Mouse (Mus musculus) T-helper 1 cell (primary cell): ENCODE data around the gene Slitrk4.

Experiments used
- in situ Hi-C: fragments of 300-600 bp; cut with MboI, MseI; formaldehyde crosslinking; loops from one replicate; pipeline ENCODE4 v1.15.1; 2025; ENCODE audit warnings: high pct_unique_total_duplicates

Gene Slitrk4

DNA sequence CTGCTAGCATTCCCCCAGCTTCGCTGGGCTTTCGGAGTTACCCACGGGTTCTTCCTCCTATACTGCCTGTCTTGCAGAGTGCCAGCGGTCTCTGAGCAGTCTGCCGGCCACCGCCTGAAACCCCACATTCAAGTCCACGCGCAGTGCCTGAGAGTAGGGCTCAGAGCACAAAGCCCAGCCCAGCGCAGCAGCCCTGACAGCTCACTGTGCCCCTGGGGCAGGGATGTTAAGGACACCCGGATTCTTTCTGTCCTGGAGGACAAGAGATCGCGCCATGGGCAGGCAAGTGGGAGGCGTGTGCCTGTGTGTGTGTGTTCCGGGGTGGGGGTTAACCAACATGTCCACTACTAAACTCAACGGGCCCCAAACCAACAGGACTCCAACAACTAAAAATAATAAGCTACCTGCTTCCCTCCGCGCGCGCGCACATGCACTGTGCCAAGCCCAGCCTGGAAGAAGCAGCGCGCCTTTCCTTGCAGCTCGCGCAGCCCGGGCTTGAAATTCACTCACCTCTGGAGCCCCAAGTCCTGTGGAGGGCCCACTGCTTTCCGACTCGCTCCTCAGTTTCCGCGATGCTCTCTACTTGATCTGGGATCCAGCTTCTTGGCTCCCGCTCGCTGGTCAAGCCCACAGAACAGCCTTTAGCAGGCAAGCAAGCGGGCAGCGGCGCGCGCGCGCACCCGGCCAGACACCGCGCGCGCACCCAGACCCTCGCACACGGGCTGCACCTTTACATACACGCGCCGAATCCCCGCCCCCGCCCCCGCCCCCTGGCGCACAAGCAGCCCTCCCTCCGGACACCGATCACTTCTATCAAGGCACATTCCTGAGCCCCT, at the start of gene Slitrk4:
Slitrk4 (minus strand) TSS at position 707 of the 836 bp plus-strand sequence.
- in situ Hi-C loops: no loop called here

DNA sequence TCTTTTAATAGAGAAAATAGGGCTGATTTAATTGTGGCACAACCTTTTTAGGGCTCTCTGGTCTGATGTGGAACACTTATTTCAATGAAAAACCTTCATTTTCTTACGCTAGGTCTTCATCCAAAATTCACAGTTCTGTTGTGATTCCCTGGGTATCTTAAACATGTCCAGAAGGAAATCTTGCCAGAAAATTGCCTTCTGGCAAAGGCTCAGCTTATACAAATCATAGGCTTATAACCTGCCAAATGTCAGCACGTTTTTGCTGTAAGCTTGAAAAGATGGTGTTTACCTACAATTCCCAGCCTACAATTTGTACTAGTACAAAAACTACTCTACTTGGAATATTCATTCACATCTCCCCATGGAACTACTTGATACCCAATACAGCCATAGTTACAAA, 42.7 kb upstream of the Slitrk4 start:
- in situ Hi-C loops: no loop called here

DNA sequence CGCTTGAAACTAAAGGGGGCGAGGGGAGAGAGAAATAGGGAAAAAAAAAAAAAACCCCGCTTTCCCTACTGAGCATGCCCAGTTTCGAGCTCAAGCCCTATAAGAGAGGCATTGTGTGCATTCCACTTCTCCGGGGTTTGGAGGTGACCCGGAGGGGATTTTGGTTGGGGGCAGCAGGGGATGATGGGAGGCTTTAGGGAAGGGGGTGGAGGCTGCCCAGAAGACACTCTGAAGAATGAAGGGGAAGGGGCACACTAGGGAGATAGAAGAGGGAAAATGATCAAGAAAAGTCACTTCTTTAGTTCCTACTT, 1.1 kb upstream of the Slitrk4 start:
- in situ Hi-C loops: no loop called here

DNA sequence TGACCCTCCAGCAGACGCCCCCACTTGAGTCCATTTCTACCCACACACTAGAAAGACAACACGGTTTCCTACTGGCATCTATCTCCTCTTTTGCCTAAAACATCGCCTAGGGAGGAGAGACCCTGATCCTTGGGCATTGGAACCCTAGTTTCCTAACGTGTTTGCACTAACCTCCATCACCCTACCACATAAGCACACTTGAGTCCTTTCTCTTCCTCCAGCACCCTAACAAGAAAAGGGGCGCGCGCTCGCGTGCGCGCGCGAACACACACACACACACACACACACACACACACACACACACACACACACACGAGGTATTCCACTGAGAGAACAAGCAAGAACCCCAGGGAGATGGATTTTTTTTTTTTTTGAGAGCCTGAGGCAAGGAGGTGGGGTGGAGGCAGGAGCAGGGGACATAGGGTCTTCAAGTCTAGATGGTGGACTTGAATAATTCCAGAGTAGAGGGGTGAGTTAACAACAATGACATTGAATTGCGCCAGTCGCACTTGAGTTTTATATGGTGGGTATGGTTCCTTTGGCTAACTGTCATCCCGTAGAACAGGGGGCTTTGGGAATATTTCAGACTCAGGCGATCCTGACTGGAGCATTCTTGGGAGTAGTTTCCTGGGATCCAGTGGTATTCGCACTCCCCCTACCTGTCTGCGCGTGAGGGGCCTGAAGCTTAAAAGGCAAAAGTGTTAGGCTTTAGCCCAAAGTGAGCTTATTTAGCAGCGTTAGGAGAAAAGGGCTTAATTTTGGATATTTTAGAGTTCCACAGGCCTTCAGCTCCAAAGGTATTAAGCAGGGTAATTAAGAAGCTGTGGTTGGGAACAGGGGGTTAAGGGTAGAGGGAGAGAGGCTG, 562 bp upstream of the Slitrk4 start:
- in situ Hi-C loops: no loop called here

DNA sequence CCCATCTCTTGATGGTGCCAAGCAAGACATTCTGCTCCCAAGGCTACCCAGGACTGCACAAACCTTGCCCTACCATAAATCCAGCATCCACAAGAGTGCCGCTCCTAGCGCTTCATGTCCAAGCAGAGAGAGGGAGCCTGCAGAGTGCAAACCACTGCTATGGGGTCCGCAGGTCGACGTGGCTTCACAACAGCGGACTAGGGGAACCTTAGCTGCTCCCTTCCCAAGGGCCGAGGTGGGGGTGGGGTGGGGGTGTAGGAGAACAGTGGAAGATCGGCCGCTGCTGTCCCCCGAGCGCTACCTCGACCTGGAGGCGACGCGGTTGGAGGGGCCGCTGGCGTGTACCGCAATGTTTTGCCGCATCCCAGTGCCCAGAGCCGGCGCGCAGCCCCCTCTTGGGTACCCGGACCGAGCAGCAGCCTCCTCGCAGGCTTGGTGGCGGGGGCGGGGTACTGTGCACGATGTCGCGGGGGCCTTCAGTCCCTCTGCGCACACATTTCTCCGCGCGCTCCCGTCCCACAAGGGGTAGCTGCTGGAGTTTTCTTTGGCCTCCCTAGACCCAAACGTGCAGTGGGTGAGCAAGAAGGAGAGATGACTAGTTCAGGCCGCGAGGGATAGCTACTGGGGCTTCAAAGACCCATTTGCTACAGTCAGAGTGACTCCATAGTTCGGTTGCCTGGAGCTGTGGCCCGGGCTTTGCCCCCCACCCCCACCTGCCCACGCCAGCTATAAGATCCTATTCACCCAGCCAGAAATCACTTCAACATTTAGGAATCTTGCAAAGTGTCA, 1.1 kb downstream of the Slitrk4 start:
- in situ Hi-C loops: no loop called here

DNA sequence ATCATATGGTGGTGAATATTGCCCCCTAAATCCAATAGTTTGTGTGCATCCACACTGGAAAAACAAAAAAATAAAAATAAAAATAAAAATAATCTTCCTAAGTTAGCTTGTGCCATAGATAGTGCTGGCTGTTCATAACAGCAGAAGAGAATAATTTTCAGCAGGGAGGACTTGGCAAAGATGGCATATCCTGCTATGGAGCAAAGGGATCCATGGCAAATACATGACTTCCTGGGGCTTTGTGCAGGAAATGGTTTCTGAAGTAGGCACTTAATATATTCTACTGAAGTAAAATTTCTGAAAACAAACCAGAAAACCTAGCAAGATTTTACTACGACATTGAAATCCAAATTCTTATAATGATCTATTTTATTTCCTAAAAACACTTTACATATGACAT, 13.3 kb downstream of the Slitrk4 start:
- in situ Hi-C loops: no loop called here
